Mouse (Mus musculus) olfactory bulb, adult 2 months (tissue): ENCODE measurements around the gene Mpig6b.

Experiments used
- CTCF ChIP-seq: fragments of 200-500 bp; IDR thresholded peaks from 2 replicates; pipeline ENCODE4 v1.5.1; 2012; ENCODE audit warnings: low read depth, mild to moderate bottlenecking, low read length, moderate library complexity; ENCODE audit not compliant: insufficient read depth
- POLR2A ChIP-seq: fragments of 200-500 bp; IDR thresholded peaks from 2 replicates; pipeline ENCODE4 v1.6.1; 2012; ENCODE audit warnings: mild to moderate bottlenecking, low read depth, low read length, moderate library complexity; ENCODE audit not compliant: insufficient read depth

DNA sequence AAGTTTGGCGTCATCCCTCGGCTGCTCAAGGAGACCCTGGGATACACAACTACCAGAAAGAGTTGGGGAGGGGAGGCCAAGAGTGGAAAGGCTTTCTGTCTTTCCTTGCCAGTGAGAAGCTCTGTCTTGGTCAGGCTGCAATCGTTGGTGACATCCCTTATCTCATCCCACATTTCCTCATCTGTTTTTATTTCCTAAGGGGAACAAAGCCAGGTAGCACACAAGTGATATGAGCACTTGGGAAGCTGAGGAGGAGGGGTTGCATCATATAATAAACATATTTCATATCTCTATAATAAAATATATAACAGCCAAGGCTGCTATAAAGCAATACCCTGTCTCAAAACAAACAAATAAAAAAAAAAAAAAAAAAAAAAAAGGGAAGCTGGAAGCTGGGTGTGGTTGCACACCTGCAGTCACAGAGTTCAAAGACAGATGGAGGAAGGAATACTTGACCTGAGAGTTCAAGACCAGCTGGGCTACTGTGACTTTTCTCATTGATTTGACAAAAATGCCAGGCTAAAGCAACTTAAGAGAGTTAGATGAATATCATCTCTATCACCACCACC, 18.0 kb upstream of the Mpig6b start:
- TF ChIP-seq CTCF, result no peak
- no peak for TF ChIP-seq POLR2A
